Mouse (Mus musculus): ENCODE measurements around the gene Crat.

DNA sequence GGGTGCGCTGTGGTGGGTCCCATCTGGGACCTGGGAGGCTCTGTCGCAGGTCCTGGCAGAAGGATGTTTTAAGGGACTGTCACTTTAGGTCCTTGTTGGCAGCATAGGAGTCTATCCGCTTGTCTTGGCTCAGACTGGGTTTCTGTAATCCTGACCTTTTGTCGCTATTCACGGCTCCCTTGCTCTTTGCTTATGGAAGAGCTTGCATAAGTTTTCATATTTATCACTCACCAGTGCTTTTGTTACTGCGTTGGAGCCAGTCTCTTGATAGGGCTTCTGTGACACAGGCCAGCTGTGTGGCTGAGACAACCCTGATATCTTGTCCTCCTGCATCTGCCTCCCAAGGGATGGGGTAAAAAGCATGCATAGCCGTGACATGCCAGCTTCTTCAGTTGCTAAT lies 36.3 kb downstream of the Crat start:
- TF ChIP-seq CTCF (IDR thresholded peaks at IDR 0.05; ENCODE audit: insufficient read depth, low read depth, low read length) (no peak), POLR2A (IDR thresholded peaks at IDR 0.05; ENCODE audit: insufficient read depth, low read depth, low read length) (no peak)
